Mouse (Mus musculus): ENCODE measurements around the gene Fbxo34. TPM values are rescaled to one million over a fixed set of nuclear protein-coding genes. Genes with fewer than 3 reads are reported as not detected.

The Fbxo34 gene
- polyA plus RNA-seq, 1 experiment from 2014 or later: 33.6 TPM

DNA sequence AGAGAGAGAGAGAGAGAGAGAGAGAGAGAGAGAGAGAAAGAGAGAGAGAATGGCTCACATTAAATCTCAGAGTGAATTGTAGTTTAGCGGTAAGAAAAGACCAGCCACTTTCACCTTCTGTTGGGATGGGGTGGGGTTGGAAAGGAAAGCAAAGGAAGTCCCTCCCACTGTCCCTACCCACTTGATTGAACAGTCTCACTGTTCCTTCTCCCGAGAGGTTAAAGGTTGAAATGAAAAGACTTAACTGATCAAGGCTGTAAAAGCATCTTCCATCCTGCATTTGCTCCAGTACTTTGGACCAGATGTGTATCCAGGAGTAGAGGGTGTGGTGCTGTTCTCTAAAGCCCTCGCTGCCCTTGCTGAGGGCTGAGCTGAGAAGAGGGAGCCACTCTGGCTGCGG lies 126.5 kb downstream of the Fbxo34 start:
- Histone ChIP-seq H3K27me3 (replicated peaks; ENCODE audit: control insufficient read depth, insufficient read depth, low read length) (no peaks in the 10 kb centered on the region), H3K4me3 (ENCODE audit: low read length) (no peak overlapping the region), H3K9me3 (ENCODE audit: control insufficient read depth, low read length) (no peaks in the 10 kb centered on the region), H3K27ac (ENCODE audit: low read depth, low read length) (no peak overlapping the region), H3K4me1 (ENCODE audit: control insufficient read depth, insufficient read depth, low read depth, low read length) (no peaks in the 10 kb centered on the region), H3K36me3 (ENCODE audit: control insufficient read depth, insufficient read depth, low read length) (no peaks in the 10 kb centered on the region), H3K9ac (ENCODE audit: low read depth, low read length) (no peak overlapping the region), H3K4me2 (ENCODE audit: low read length) (no peak overlapping the region)
- 66% methylated on average over 4 of the region's 4 CpGs for WGBS
- ATAC-seq: no peak

DNA sequence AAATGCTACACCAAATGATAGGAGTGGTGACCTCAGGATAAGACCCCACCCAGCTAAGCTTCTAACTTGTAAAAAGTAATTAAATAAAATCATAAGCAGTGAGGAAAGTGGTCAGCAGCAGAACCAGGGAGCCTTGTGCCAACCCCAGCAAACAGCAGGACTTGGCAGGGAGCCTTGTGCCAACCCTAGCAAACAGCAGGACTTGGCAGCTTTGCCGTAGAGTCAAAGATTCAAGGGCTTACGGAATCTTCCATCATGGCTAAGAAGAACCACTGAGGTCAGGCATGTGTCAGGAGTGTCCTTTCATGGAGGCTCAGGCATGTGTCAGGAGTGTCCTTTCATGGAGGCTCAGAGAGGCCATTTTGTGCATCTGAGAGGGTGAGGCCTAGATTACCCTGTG lies 127.9 kb downstream of the Fbxo34 start:
- no peak overlapping the region for H3K9ac ChIP-seq (ENCODE audit: low read depth, low read length)
- no peak for ATAC-seq
- H3K27me3 ChIP-seq (replicated peaks; ENCODE audit: control insufficient read depth, insufficient read depth, low read length): no peaks in the 10 kb centered on the region
- no peaks in the 10 kb centered on the region for H3K4me1 ChIP-seq (ENCODE audit: control insufficient read depth, insufficient read depth, low read depth, low read length)
- no peaks in the 10 kb centered on the region for H3K9me3 ChIP-seq (ENCODE audit: control insufficient read depth, low read length)
- H3K4me2 ChIP-seq (ENCODE audit: low read length): no peak overlapping the region
- whole genome bisulfite sequencing: 61% methylated on average over 2 of the region's 2 CpGs
- no peaks in the 10 kb centered on the region for H3K36me3 ChIP-seq (ENCODE audit: control insufficient read depth, insufficient read depth, low read length)
- H3K4me3 ChIP-seq (ENCODE audit: low read length): no peak overlapping the region
- H3K27ac ChIP-seq (ENCODE audit: low read depth, low read length): no peak overlapping the region

- Histone ChIP-seq H3K4me1 (ENCODE audit: control insufficient read depth, insufficient read depth, low read depth, low read length) (no peaks in the 10 kb centered on the region), H3K9ac (ENCODE audit: low read depth, low read length) (no peak overlapping the region), H3K27me3 (replicated peaks; ENCODE audit: control insufficient read depth, insufficient read depth, low read length) (no peaks in the 10 kb centered on the region), H3K9me3 (ENCODE audit: control insufficient read depth, low read length) (no peaks in the 10 kb centered on the region), H3K4me3 (ENCODE audit: low read length) (no peak overlapping the region), H3K36me3 (ENCODE audit: control insufficient read depth, insufficient read depth, low read length) (no peaks in the 10 kb centered on the region), H3K4me2 (ENCODE audit: low read length) (no peak overlapping the region), H3K27ac (ENCODE audit: low read depth, low read length) (no peak overlapping the region)
- WGBS: 39% methylated on average over 1 of the region's 1 CpGs
- ATAC-seq: no peak
These were observed 131.1 kb downstream of the Fbxo34 start for GRCm38 (mm10) chr14:47581280-47581679.

Other genes starting within 250 kb of the Fbxo34 start
- gene Wdhd1, start 173.6 kb upstream of the Fbxo34 start, polyA plus RNA-seq (2015; fragmentation: Nextera tagmentation; extraction: Ambion mirVana): 12.8 and 15.3 TPM in 2 replicates
- gene Socs4, start 173.5 kb upstream of the Fbxo34 start, polyA plus RNA-seq (2015; fragmentation: Nextera tagmentation; extraction: Ambion mirVana): 1.7 and 2.6 TPM in 2 replicates
- gene Mapk1ip1l, start 152.2 kb upstream of the Fbxo34 start, polyA plus RNA-seq (2015; fragmentation: Nextera tagmentation; extraction: Ambion mirVana): 38.8 and 49.0 TPM in 2 replicates
- 4.0 and 4.7 TPM in 2 replicates for gene Lgals3, start 82.7 kb upstream of the Fbxo34 start, polyA plus RNA-seq (2015; fragmentation: Nextera tagmentation; extraction: Ambion mirVana)
- 6.3 and 9.0 TPM in 2 replicates for gene Dlgap5, start 32.0 kb upstream of the Fbxo34 start, polyA plus RNA-seq (2015; fragmentation: Nextera tagmentation; extraction: Ambion mirVana)
- 18.0 and 18.4 TPM in 2 replicates for gene Atg14, start 120.2 kb downstream of the Fbxo34 start, polyA plus RNA-seq (2015; fragmentation: Nextera tagmentation; extraction: Ambion mirVana)
- 49.3 and 56.3 TPM in 2 replicates for gene Ktn1, start 198.0 kb downstream of the Fbxo34 start, polyA plus RNA-seq (2015; fragmentation: Nextera tagmentation; extraction: Ambion mirVana)